Mouse (Mus musculus) thymus, postnatal 0 days (tissue): Measurements from ENCODE around the gene Rps8. TPM values are rescaled to one million over a fixed set of nuclear protein-coding genes. Genes with fewer than 3 reads are reported as not detected.
A peak's percentile ranks its signal among the peaks of the same experiment; 100 is the strongest.
"Not testable (repeated sequence)": the region's sequence is repeated elsewhere in the genome, so short reads cannot be mapped to it uniquely, and the experiment has no call there.

Source experiments
- DNase-seq: peaks from one replicate; pipeline ENCODE4 v3.0.0-alpha.2; 2015; ENCODE audit warnings: low spot score
- polyA plus RNA-seq: library from polyadenylated mRNA; unstranded; fragments of >200 nt; fragmentation: Nextera tagmentation; extraction: Ambion mirVana; gene quantifications from 2 replicates; pipeline ENCODE4 v1.2.1, GENCODE M21; 2015

The Rps8 gene
- 1,163 and 1,165 TPM in 2 replicates for polyA plus RNA-seq

DNA sequence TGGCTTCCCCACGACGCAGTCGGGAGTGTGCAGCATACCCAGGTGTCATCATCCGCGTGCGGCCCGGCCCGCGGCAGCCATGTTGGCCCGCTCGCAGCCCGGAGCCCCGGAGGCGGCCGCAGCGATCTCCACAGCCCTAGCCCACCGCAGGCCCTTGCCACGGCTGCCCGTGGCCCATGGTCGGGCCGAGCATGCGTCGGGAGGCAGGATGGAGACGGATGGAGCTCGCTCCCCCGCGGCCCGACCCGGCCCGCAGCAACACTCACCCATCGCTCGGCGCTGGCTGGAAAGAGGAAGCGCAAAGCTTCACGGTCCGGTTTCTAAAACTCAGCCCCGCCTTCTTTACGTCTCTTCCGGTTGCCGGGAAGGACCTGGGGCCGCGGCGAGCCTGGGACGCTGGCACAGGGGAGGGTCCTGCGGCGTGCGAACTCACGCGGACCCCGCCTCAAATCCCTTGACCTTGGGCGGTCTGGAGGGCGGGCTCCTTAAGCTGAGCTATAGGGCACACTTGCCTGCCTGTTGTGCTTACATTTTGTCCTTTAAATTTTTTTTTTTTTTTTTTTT is at the start of gene Rps8:
Rps8 (minus strand) TSS at position 452 of the 564 bp plus-strand sequence.
- DNase-seq = peak; percentile 84

DNA sequence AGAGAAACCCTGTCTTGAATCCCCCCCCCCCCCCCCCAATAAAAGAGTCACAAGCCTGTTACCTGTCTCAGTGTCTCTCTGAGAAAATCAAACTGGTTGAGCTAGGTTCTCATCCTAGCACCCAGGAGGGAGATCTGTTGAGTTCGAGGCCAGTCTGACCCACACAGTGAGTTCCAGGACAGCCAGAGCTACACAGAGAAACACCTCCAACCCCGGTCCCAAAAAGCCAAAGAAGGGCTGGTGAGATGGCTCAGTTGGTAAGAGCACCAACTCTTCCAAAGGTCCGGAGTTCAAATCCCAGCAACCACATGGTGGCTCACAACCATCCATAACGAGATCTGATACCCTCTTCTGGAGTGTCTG is 46.9 kb upstream of the Rps8 start:
- DNase-seq = no peak

DNA sequence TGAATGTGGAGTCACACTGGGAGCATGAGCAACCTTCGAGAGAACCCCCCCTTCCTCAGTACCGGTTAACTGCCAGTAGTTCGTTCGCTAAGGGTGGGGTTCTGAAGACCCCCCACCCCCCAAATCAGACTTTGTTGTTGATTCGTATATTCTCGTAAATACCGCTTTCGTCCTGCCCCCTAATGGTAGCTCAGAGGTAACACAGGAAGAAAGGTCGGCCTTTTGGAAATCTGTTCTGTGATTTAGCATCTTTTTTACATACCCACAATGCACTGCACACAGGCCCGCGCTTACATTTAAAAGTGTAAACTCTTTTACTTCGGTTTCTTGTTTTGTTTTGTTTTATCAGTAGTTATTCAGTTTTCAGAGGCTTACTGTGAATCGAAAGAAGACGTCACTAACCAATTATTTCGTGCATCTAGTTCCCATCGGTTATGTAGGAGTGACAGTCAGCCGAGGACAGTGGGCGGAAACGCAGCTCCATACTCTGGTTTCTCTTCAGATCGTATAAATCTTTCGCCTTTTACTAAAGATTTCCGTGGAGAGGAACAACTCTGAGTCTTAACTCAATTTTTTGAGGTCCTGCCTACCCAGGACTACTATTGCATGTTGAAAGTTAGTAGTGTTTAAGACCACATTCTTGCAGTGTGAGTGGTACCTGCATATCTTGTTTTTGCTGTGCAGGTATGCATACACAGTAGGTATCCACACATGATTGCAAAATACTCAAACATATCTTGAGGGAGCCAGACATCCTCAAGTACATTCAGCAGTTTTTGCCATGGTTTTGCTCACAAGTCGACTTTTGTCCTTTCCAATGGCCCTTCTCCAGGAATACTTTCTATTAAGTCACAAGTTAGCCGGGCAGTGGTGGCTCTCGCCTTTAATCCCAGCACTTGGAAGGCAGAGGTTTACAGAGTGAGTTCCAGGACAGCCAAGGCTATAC is 46.3 kb upstream of the Rps8 start:
- DNase-seq = peak; percentile 90

DNA sequence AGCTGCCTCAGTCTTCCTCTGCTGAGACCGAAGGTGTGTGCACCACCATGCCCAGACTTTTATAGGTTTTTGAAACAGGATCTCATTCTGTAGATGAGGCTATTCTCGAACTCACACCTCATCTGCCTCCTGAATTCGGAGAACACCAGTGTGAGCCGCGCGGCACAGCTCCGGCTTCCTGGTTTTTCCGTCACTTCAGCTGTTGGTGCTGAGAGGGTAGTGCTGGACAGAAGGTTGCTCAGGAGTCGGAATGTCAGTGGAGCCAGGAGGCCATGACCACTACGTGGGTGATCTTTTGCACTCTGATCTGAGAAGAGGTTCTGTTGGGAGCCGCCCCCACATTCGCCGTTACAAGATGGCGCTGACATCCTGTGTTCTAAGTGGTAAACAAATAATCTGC is 35.8 kb upstream of the Rps8 start:
- DNase-seq = no peak

DNA sequence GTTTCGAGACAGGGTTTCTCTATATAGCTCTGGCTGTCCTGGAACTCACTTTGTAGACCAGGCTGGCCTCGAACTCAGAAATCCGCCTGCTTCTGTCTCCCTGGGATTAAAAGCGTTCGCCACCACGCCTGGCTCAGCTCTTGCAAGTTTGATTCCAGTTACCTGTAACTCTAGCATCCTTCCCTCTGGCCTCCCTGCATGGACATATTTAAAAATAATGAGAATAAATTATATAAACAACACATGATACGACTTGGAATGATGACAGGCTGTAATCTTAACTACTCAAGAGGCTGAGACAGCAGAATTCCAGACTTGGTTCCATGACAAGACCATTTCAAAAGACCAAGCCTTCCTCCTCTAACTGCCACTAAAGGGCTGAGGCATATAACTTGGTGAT is 34.6 kb upstream of the Rps8 start:
- DNase-seq = no peak

DNA sequence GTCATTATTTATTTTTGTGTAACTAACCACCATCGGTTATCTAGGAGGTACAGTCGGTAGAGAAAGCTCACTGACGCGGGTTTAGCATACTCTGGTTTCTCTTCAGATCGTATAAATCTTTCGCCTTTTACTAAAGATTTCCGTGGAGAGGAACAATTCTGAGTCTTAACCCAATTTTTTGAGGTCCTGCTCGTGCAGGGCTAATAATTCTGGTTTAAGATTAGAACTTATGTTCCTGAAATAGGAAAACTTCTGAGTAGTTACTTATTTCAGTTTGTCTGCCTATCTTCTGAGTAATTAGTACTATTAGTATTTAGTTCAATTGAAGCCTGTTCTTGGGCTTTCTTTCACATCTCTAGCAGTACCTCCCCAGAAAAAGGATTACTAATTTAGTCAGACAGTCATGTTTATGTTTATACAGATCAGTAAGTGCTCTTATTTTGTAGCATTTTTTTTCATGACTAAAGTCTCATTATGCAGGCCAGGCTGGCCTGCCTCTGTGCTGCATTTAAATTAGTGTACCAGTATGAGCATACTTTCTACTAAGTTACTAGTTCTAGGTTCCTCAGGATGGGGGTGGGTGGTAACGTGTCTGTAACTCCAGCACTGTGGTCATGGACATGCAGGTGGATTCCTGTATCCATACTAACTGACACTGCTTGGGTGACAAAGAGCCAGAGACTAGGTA is 34.0 kb upstream of the Rps8 start:
- DNase-seq = peak; percentile 83

DNA sequence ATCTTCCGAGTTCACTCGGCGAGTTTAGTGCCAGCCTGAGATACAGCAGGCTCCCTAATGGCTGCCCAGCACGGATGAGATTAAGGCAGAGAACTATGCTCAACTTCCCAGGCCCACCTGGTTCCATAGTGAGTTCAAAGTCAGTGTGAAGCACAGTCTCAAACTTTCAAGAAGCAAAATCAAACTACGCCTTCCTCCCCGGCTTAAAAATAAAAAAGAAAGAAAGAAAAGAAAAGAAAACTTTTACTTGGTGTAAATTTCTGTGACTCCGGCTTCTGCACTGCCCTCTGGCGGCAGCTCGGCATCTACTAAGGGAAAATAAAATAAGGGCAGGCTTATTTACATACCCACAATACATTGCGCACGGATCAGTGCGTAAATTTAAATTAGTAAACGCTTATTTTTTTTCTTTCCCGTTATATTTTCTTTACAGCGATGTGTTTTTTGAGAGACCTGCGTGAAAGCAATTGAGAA is 33.4 kb upstream of the Rps8 start:
- DNase-seq = peak; percentile 92

DNA sequence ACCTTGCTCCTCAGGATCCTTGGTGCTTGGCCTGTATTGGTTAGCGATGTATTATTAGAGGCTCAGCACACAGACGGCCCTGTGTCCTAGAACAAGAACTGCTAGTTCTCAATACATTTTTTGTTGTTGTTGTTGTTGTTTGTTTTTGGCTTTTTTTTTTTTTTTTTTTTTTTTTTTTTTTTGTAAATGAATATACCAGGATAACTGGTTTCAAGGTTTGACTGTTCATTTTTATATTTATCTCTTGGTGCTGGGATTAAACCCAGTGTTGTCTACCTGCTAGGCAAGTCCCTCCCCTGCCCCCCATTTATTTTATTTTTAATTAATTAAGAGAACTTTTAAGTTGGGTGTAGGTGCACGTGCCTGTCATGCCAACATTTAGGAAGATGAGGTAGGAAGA is 32.9 kb upstream of the Rps8 start:
- DNase-seq = no peak

DNA sequence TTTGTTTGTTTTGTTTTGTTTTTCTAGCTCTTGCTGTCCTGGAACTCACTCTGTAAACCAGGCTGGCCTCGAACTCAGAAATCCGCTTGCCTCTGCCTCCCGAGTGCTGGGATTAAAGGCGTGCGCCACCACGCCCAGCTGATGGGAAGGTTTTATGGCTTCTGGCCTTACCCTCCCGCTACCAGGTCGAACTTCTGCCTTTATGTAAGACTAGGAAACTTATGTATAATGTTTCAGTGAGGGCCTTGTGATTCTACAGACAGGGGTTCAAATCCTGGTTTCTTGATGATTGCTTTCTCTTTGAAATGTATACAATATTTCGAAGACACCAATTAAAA is 26.7 kb upstream of the Rps8 start:
- not testable (repeated sequence) for DNase-seq

DNA sequence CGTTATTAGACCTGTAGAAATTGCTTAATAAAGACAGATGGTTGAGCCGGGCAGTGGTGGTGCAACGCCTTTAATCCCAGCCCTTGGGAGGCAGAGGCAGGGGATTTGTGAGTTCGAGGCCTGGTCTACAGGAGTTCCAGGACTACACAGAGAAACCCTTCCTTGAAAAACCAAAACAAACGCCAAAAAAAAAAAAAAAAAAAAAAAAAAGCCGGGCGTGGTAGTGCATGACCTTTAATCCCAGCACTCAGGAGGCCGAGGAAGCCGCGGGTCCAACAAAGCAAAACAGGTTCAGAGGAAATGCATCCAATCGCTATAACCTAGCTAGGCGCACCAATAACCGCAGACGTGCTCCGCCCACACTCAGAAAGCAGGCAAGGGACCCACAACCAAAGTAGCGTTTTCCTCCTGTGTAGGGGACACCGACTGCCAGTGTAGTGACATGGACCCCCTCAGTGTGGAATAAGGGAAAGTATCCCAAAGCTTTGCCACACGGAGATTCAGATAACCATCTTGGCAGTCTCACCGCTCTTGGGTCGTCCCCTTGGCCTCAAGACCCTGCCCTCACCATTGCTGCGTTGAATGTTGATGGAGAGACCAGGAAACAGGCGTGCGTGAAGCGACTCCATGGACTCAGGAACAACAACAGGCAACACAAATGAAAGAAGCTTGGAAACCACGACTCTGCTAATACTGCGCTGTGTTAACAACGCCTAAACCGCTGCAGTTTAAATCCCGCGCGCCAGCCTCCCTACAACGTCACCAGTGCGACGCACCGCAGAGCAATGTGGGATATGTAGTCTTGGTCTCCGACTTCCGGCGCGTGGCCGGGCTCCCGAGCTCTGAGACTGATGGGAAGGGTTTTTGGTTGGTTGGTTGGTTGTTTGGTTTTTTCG is 26.1 kb upstream of the Rps8 start, which contains the start of gene Kif2c:
Kif2c (minus strand) TSS at position 777 of the 896 bp plus-strand sequence.
- peak; percentile 93 for DNase-seq

DNA sequence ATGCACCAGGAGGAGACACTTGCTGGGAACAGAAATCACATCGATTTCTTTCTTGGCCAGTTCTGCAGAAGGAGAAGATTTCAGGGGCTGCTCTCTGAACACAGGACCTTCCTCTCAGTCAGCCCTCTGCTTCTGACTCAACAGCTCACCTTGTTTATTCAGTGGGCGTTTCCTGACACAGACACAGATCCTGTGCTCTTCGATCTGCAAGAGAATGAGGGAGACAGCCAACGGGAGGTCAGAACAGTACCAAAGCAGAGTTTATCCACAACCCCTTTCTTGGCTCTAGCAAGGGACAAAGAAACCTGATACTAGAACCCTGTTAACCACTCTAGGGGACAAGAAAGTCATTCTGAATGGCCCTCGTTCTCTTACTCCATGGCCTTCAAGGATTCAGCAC is 13.9 kb upstream of the Rps8 start:
- no peak for DNase-seq

DNA sequence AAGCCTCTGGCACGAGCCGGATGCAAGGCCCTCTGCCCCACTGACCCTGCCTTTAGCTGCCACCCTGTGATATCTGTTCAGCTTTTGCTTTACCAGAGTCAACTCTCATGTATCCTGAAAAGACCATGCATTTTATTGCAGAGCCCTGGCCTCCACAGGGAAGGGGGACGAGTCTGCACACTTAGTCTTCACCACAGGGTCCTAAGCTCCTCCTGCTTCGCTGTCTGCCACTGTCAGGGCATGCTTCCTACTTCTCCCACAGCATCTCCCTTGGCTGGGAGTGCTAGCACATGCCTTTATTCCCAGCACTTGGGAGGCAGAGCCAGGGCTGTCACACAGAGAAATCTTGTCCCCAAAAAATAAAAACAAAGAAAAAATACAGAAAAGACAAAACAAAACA is 5.1 kb upstream of the Rps8 start:
- no peak for DNase-seq

DNA sequence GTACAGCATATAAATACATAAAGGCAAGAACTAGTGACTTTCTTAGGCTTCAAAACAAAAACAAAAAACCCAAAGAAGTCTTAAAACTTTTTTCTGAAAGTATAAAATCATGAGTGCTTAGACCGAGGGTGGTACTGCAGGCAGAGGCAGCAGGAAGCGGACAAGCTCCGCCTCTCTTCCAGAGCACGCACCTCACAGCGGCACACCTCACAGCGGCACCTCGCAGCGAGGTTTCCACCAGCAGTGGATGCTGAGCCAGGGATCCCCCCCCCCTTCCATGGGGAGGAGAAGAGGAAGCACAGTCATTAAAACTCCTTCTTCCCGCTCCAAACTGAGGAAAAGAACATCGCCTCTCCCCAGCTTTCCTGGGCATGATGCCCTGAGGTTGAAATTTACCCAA is 3.6 kb upstream of the Rps8 start:
- no peak for DNase-seq

DNA sequence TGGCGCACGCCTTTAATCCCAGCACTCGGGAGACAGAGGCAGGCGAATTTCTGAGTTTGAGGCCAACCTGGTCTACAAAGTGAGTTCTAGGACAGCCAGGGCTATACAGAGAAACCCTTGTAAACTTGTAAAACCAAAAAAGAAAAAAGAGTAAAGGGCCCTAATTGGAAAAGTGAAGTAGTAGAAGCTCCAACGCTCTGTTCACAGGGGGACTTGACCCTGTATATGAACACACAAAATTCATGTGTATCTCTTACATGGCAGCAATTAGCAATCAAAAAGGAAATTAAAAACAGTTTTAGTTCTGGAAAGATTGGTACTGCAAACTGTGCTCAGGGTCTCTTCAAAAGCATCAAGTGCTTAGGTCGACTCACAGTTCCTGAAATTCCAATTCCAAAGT is 329 bp upstream of the Rps8 start:
- no peak for DNase-seq

DNA sequence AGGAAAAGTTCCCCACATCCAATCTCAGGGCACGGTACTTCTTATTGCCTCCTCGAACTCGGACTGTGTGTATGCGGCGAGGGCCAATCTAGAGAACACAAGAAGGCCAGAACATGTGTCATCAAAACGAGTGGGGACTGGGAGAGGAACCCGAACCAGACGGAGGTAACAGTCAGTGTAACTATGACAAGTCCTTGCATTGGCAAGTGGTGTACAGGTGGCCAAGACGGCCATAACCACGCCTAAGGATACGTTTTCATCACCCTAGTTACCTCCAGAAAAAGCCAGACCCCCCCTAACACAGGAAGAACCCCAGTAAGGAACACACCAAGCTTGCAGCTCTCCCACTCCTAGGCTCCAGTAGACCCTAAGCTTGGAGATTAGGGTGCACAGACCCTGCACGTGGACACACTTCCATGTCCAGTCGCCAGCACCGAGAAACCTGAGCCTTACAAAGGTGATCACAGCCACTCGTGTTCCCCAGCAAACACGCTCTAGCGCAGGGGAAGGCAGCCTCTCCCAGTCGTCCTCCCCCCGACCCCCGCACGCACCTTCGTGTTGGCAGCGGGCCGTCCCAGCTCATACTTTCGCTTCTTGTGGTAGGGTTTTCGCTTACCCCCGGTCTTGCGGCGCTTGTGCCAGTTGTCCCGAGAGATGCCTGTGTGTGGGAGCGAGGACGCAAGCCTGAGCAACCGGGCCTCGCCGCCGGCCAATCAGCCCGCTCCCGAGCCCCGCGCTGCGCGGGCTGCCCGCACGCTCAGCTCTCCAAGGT is 837 bp downstream of the Rps8 start:
- DNase-seq = peak; percentile 17

DNA sequence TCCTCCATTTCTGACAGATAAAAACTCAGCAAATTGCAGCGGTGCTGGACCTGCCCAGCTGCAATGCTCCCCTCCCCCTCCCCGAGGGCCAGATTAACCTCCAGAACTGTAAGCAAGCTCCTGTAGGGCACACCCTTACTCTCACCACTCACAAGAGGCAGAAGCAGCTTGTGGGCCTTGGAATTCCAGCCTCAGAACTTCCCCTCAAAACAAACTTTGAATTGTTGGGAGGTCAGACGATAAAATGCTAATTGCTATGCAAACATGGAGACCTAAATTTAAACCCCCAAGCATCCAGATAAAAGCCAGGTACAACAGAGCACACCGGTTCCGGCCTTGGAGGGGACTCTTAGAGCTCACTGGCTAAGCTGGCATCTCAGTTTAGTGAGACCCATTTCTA is 3.3 kb downstream of the Rps8 start:
- DNase-seq = no peak

DNA sequence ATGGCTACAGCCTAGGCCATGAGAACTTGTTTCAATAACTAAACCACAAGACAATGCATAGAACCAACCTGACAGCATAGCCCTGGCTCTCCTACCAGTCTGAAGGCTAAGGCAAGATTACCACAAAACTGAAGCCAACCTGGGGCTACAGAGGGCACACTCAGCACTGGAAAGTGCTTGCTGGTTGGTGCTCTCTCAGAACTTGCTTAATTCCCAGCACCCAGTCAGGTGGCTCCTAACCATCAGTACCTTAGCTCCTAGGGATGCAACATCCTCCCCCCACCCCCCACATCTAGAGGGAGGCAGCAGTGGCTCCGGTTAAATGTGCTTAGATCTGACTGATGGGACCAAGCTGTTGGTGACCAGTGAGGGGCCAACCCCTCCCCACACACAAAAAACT is 4.6 kb downstream of the Rps8 start:
- no peak for DNase-seq

DNA sequence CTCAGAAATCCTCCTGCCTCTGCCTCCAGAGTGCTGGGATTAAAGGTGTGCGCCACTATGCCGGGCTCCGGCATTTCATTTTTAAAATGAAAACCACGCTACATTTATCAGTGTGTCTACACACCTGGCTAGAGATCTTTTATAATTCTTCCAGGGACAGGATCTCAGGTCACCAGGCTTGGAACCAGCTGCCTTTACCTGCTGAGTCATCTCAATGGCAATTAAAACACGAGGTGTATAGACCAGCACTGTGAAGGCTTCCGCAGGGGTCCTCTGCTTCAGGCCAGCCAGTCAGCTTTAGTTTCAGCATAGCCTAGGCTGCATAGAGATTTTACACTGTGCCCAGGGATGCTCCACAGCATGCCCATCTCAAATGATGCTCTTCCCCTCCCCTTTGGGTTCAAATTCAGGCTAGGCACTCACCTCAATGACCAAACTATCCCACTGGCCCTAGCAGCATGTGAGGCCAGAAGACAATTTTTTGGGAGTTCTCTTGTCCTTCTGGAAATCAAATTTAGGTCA is 5.8 kb downstream of the Rps8 start:
- DNase-seq = no peak

DNA sequence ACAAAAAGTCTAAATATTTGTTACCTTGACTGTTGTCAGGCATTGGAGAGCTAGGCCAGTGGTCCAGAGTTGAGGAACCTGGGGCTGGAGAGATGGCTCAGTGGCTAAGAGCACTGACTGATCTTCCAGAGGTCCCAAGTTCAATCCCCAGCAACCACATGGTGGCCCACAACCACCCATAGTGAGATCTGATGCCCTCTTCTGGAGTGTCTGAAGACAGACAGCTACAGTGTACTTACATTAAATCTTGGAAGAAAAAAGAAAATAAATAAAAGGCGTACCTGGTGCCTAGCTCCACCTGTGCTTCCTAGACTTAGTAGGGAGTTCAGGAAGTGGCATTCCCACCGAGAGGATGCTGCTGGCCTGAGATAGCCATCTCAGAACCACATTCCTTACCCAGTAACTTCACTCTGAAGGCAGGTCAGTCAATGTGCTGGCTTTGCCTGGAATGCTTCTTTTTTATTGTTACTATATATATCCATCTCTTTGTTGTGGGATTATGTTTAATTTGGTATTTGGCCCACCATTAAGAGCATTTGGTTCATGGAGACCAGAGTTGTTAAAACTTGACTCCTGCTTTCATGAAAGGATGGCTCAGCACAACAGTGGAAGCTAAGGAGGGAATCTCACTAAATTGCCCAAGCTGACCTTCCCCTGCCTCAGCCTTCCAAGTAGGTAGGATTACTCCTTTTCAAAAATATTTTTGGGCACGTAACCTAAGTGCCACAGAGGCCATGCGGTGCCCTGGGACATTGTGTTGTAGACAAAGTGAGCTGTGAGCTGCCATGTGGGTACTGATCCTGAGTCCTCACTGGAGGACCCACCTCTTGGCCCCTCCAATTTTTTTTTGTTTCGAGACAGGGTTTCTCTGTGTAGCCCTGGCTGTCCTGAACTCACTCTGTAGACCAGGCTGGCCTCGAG is 6.5 kb downstream of the Rps8 start:
- DNase-seq = no peak
